Mouse (Mus musculus) kidney, embryonic 14.5 days (tissue): ENCODE data around the gene Slc39a7. TPM values are rescaled to one million over a fixed set of nuclear protein-coding genes. Genes with fewer than 3 reads are reported as not detected.

ENCODE experiments used
- ATAC-seq: fragments of 200-750 bp; cut with Nextera tagmentation; 2 replicates; pipeline ENCODE4 v1.8.0; 2017; ENCODE audit warnings: moderate number of reproducible peaks, mild to moderate bottlenecking, moderate TSS enrichment, moderate library complexity; ENCODE audit not compliant: low FRiP score, low TSS enrichment
- H3K27ac ChIP-seq: fragments of 300-500 bp; sonication (generic); 2 replicates; pipeline ENCODE4 v1.5.1; 2014; ENCODE audit warnings: low read depth, mild to moderate bottlenecking, low read length, moderate library complexity, mixed read lengths
- H3K27me3 ChIP-seq: fragments of 300-500 bp; sonication (generic); 2 replicates; pipeline ENCODE4 v1.6.1; 2014; ENCODE audit warnings: mild to moderate bottlenecking, low read length; ENCODE audit not compliant: control insufficient read depth, insufficient read depth
- H3K36me3 ChIP-seq: fragments of 300-500 bp; sonication (generic); 2 replicates; pipeline ENCODE4 v1.6.1; 2014; ENCODE audit warnings: low read length, mixed read lengths; ENCODE audit not compliant: control insufficient read depth, insufficient read depth
- H3K4me1 ChIP-seq: fragments of 300-500 bp; sonication (generic); 2 replicates; pipeline ENCODE4 v1.6.1; 2014; ENCODE audit warnings: low read length, mixed read lengths; ENCODE audit not compliant: control insufficient read depth, insufficient read depth
- H3K4me2 ChIP-seq: fragments of 300-500 bp; sonication (generic); replicated peaks from 2 replicates; pipeline ENCODE4 v1.6.1; 2014; ENCODE audit warnings: low read depth, mild to moderate bottlenecking, low read length
- H3K4me3 ChIP-seq: fragments of 300-500 bp; sonication (generic); 2 replicates; pipeline ENCODE4 v1.5.1; 2014; ENCODE audit warnings: mild to moderate bottlenecking, low read length
- H3K9ac ChIP-seq: fragments of 300-500 bp; sonication (generic); 2 replicates; pipeline ENCODE4 v1.6.1; 2014; ENCODE audit warnings: low read depth, mild to moderate bottlenecking, low read length, moderate library complexity
- H3K9me3 ChIP-seq: fragments of 300-500 bp; sonication (generic); 2 replicates; pipeline ENCODE4 v1.6.1; 2016; ENCODE audit warnings: low read length; ENCODE audit not compliant: control insufficient read depth
- WGBS: fragments of 180-500 bp; shearing (Covaris S2); extraction: QIAGEN DNeasy Blood & Tissue Kit; methylation state at CpG from one replicate; pipeline ENCODE4 v1.1.7; 2014; 5-methylcytosine and 5-hydroxymethylcytosine counted together
- polyA plus RNA-seq: library from polyadenylated mRNA; unstranded; fragments of >200 nt; fragmentation: Nextera tagmentation; extraction: Ambion mirVana; gene quantifications from 2 replicates; pipeline ENCODE4 v1.2.1, GENCODE M21; 2014

Gene Slc39a7
- polyA plus RNA-seq, 1 experiment from 2014 or later: 86.0 TPM

GRCm38 (mm10) chr17:34027656-34028223 is 3.7 kb downstream of the Slc39a7 start, which contains the start of gene H2-Ke6:
Gene H2-Ke6 (minus strand): TSS chr17:34028060.
- H3K4me3 ChIP-seq: peak within 1 kb of the TSS; percentile 66
- WGBS: under 1% methylated on average over 46 of the region's 49 CpGs
- H3K4me2 ChIP-seq: peak within 1 kb of the TSS; percentile 97
- H3K9ac ChIP-seq: peak within 1 kb of the TSS; percentile 79
- H3K27ac ChIP-seq: peak within 1 kb of the TSS; percentile 80
- H3K27me3 ChIP-seq: no peaks in the 10 kb centered on the region
- peak; percentile 76 for ATAC-seq
- H3K36me3 ChIP-seq: peaks cover 23% of the 10 kb centered on the region
- H3K4me1 ChIP-seq: peaks cover 38% of the 10 kb centered on the region
- no peaks in the 10 kb centered on the region for H3K9me3 ChIP-seq

- ATAC-seq: no peak
- Histone ChIP-seq H3K4me1 (peaks cover 35% of the 10 kb centered on the region), H3K4me2 (peak overlapping the region; percentile 97), H3K36me3 (peaks cover 29% of the 10 kb centered on the region), H3K4me3 (peak overlapping the region; percentile 66), H3K27ac (peak overlapping the region; percentile 80), H3K9ac (peak overlapping the region; percentile 79), H3K27me3 (no peaks in the 10 kb centered on the region), H3K9me3 (no peaks in the 10 kb centered on the region)
- WGBS: 9% methylated on average over 36 of the region's 36 CpGs
Observed at GRCm38 (mm10) chr17:34026917-34027655, 4.4 kb downstream of the Slc39a7 start.

DNA sequence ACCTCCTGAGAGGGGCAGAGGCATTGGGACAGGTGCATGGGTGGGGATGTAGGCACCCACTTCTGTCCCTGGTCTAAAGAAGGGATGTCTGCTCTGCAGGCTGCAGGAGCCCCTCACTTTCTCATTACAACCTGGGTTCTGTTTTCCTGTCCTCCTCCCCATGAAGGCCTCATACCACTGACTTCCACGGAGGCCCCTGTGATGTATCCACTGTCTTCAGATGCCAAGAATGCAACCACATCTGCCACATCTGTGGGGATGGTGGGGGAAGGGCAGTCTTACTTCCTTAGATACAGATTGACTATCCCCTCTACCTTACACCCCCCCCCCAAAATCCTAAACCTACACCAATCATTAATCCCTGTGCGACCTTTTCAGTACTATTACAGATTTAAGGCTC is 5.3 kb downstream of the Slc39a7 start:
- no peaks in the 10 kb centered on the region for H3K9me3 ChIP-seq
- no peak overlapping the region for H3K4me3 ChIP-seq
- no peak for ATAC-seq
- H3K4me2 ChIP-seq: peak overlapping the region; percentile 85; the same call in 1 of the 2 replicates
- WGBS: 30% methylated on average over 2 of the region's 2 CpGs
- peaks cover 37% of the 10 kb centered on the region for H3K36me3 ChIP-seq
- no peak overlapping the region for H3K27ac ChIP-seq
- peaks cover 35% of the 10 kb centered on the region for H3K4me1 ChIP-seq
- H3K9ac ChIP-seq: no peak overlapping the region
- H3K27me3 ChIP-seq: no peaks in the 10 kb centered on the region

DNA sequence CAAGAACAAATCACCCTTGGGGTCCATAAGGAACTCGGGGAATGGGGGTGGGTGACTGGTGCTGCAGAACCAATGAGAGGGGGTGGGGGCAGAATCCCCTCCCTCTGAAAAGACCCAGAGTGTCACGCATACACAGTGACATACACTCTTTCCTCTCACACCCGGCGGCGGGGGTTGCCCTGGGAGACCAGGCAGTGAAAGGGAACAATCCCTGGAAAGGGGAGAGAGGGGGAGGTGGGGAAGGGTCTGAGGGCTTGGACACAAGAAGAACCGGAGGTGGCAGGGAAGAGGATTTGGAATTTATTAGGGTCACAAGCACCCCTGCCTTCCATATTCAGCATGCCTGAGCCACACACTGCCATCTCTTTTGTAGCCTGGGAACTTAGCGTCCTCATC is 5.7 kb downstream of the Slc39a7 start:
- peaks cover 42% of the 10 kb centered on the region for H3K36me3 ChIP-seq

DNA sequence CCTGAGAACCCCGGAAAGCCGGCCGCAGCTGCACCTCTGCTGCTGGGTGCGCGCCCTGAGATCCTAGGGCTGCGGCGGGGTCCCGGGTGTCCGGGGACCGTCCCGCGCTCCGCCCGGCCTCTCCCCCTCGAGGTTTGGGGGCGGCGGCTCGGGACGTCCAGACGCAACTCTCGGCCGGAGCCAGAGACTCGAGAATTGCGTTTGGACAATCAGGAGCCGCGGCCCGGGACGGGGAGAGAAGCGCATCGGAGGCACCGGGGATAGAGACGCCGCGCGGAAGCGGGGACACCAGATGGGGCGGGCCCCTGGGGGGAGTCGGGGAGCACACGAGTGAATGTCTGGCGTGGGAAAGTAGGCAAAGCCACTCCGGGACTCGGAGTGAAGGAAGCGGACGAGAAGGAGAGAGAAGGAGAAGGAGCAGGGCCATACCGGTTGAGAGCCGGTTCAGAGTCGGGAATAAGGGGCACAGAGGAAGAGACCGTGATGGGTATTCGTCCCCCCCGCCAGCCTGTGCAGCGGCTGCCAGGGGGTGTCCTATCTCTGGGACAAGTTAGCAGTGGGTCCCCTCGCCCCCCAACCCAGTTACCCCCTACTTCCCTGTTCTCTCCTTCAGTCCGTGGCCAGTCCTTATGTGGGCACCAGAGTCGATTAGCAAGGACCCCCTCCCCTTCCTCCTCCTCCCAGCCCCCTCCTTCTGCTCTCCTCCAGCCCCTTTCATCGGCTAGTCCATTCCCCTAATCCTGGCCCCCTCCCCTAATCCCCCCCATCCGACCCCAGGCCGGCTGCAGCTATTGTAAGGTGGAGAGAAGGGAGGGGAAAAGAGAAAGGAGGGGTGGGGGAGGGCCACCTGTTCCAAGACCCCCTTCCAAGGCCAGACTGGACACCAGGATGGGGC is 6.4 kb downstream of the Slc39a7 start:
- Histone ChIP-seq H3K27ac (peak overlapping the region; percentile 87), H3K4me3 (peak overlapping the region; percentile 92), H3K27me3 (no peaks in the 10 kb centered on the region), H3K36me3 (peaks cover 42% of the 10 kb centered on the region), H3K4me1 (peaks cover 29% of the 10 kb centered on the region), H3K4me2 (peak overlapping the region; percentile 85), H3K9ac (peak overlapping the region; percentile 90), H3K9me3 (0 out of 2 replicates have a peak, but pooled peaks cover 2% of the 10 kb centered on the region)
- 1% methylated on average over 49 of the region's 57 CpGs for WGBS
- no peak; the same call in 1 of the 2 replicates for ATAC-seq

More for the DNA sequence above, 5.7 kb downstream of the Slc39a7 start:
- Histone ChIP-seq H3K9me3 (no peaks in the 10 kb centered on the region), H3K9ac (no peak overlapping the region), H3K4me2 (peak overlapping the region; percentile 85), H3K27me3 (no peaks in the 10 kb centered on the region), H3K27ac (no peak overlapping the region), H3K4me3 (peak overlapping the region; percentile 92; the same call in 1 of the 2 replicates), H3K4me1 (peaks cover 35% of the 10 kb centered on the region)
- WGBS: 26% methylated on average over 7 of the region's 7 CpGs
- ATAC-seq: no peak

DNA sequence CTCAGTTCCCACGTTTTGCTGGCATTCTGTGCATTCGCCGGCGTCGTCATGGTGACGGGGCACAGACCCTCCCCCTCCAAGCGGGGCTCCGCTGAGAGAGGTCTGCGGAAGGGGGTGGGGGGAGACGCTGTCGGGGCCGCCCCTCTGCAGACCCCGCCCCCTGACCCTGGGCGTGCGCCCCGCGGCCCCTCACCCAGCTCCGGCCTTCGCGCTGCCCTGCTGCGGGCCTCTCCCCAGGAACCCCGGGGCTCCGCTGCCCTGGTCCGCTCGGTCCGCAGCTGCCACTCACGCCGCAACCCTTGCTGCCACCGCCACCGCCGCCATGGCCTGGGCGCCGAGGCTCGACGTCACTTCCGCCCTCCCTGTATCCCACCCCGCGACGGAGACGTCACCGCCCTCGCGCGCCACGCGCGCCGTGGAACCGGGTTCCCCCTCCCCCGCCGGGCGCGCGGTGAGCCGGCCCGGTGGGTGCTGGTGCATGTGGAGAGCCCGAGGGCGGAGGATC is 7.1 kb downstream of the Slc39a7 start, which contains the start of gene Ring1:
Gene Ring1, minus strand, starts transcription at position 364 of the 505 bp plus-strand sequence.
- Histone ChIP-seq H3K9me3 (peaks cover 3% of the 10 kb centered on the region), H3K4me2 (peak within 1 kb of the TSS; percentile 85), H3K4me3 (peak within 1 kb of the TSS; percentile 92), H3K9ac (peak within 1 kb of the TSS; percentile 90), H3K4me1 (peaks cover 24% of the 10 kb centered on the region), H3K27me3 (no peaks in the 10 kb centered on the region), H3K36me3 (peaks cover 35% of the 10 kb centered on the region), H3K27ac (peak within 1 kb of the TSS; percentile 87)
- ATAC-seq: peak; percentile 68
- WGBS: under 1% methylated on average over 52 of the region's 58 CpGs

- Histone ChIP-seq H3K4me3 (peak overlapping the region; percentile 92), H3K36me3 (peaks cover 28% of the 10 kb centered on the region), H3K4me2 (peak overlapping the region; percentile 85), H3K9me3 (peaks cover 6% of the 10 kb centered on the region), H3K27ac (no peak overlapping the region), H3K27me3 (no peaks in the 10 kb centered on the region), H3K4me1 (peaks cover 24% of the 10 kb centered on the region), H3K9ac (peak overlapping the region; percentile 90; the same call in 1 of the 2 replicates)
- no peak for ATAC-seq
- 70% methylated on average over 9 of the region's 9 CpGs for WGBS
Observed at GRCm38 (mm10) chr17:34023678-34024077, 7.8 kb downstream of the Slc39a7 start.

- Histone ChIP-seq H3K9me3 (peaks cover 6% of the 10 kb centered on the region), H3K36me3 (peaks cover 21% of the 10 kb centered on the region), H3K4me1 (peaks cover 24% of the 10 kb centered on the region), H3K27ac (no peak overlapping the region), H3K9ac (no peak overlapping the region), H3K27me3 (no peaks in the 10 kb centered on the region), H3K4me2 (no peak overlapping the region), H3K4me3 (no peak overlapping the region)
- no peak for ATAC-seq
- WGBS: 96% methylated on average over 20 of the region's 20 CpGs
Observed at GRCm38 (mm10) chr17:34022987-34023386, 8.5 kb downstream of the Slc39a7 start.
